Mouse (Mus musculus): Measurements from ENCODE around the gene Stim2.

DNA sequence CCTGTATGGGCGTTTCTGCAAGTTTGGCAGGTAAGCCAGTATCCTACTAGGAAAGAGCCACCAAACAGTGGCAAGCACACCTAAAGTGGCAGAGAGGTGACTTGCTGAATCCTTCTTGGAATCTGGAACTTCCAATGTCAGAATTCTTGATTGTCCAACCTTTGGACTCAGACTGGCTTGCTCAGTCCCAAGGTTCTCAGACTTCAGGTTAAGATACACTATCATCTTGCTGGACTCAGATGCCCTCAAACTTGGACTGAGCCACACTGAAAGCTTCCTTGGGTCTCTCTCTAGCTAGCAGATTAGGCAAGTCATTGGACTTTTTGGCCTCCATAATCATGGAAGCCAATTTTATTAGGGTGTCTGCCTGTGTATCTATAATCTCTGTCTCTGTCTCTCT is 10.8 kb upstream of the Stim2 start:
- TF ChIP-seq CTCF (IDR thresholded peaks at IDR 0.05; ENCODE audit: borderline replicate concordance, extremely low read depth, insufficient read depth, insufficient read length) (no peak), POLR2A (IDR thresholded peaks at IDR 0.05; ENCODE audit: borderline replicate concordance, extremely low read depth, insufficient read depth, insufficient read length, poor library complexity, severe bottlenecking) (no peak)

All from brain, embryonic 14.5 days (tissue).